Mouse (Mus musculus): ENCODE data around the gene Zfp580. TPM values are rescaled to one million over a fixed set of nuclear protein-coding genes. Genes with fewer than 3 reads are reported as not detected.
"Not testable (repeated sequence)": the region's sequence is repeated elsewhere in the genome, so short reads cannot be mapped to it uniquely, and the experiment has no call there.

The Zfp580 gene
- polyA plus RNA-seq (2016; fragmentation: Nextera tagmentation; extraction: Ambion mirVana), result 41.2 and 51.2 TPM in 2 replicates

DNA sequence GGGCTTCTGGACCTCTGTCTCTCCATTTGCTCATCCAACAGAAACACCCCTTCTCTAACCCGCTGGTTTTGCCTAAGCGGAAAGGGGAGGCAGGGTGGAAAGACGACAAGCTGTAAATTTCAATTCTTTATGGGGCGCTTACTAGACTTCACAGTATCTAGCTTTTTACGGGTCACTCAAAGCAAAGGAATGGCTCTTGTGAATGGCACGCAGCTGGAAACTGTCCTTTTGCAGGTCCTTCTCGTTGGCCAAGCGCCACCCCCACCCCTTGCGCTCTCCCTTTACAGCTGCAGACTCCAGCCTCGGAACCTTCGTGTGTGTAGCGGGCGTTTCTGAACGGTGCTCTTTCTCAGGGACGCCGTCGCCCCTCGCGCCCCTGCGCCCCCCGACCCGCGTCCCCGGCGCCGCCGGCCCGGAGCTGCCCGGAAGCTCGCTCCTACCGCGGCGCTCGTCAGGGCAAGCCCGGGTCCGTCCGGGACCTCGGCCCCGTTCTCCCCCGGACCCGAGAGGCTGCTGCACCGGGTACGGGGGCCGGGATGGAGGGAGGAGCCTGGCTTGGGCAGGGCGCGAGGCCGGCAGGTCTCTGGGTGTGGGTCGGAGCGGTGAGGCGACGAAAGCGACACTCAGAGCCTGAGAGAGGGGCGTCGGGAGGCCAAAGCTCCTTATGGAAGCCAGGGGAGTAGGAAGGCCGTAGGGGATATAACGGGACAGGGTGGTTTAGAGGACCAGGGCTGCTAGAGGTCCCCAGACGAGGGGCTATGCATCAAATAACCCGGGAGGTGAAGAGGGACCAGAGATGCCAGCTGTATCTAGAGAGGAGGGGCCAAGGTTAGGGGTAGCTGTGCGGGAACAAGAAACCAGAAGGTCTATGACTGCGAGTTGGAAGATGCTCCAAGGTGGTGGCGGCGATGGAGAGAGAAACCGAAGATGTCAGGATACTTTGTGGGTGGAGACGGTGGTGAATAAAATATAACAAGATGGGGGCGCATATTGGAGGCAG is at the start of gene Zfp580:
TSS of gene Zfp580 (plus strand) at position 346 of the 1,000 bp plus-strand sequence.
- H3K27me3 ChIP-seq (ENCODE audit: low read depth, poor library complexity, severe bottlenecking), result peaks cover 59% of the 10 kb centered on the region
- H3K4me1 ChIP-seq, result peaks cover 42% of the 10 kb centered on the region
- DNase-seq (ENCODE audit: low spot score), result peak; percentile 86
- H3K4me3 ChIP-seq, result peak within 1 kb of the TSS; percentile 88
- H3K36me3 ChIP-seq, result no peaks in the 10 kb centered on the region
- peak within 1 kb of the TSS; percentile 92 for H3K27ac ChIP-seq (replicated peaks)
- WGBS, result 1% methylated on average over 65 of the region's 65 CpGs
- H3K9me3 ChIP-seq (replicated peaks), result no peaks in the 10 kb centered on the region

DNA sequence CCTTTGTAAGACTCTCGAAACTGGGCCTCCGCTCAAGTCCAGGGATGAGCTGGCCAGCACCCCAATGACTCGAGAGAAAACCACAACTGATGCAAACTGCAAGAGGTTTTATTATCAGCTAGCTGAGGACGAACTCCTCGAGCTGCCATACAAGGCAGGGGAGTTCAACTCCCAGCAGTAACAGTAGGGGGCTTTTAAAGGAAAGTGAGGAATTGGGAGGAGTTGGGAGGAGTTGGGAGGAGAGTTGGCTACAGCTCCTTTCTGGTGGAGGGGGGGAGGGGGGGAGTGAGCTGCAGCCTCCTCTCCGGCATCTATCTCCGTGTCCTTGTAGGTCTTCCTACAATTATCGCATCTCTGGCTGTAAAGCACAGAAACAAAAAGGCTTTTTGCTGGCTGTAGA is 48.5 kb upstream of the Zfp580 start:
- H3K27ac ChIP-seq (replicated peaks); H3K4me3 ChIP-seq; H3K4me1 ChIP-seq; DNase-seq (ENCODE audit: low spot score); H3K27me3 ChIP-seq (ENCODE audit: low read depth, poor library complexity, severe bottlenecking): not testable (repeated sequence)
- H3K9me3 ChIP-seq (replicated peaks), result peaks cover 21% of the 10 kb centered on the region
- WGBS, result 77% methylated on average over 8 of the region's 8 CpGs
- peaks cover 22% of the 10 kb centered on the region for H3K36me3 ChIP-seq

GRCm38 (mm10) chr7:5008229-5008628 is 43.1 kb upstream of the Zfp580 start:
- WGBS, result 95% methylated on average over 26 of the region's 26 CpGs
- Histone ChIP-seq H3K27me3 (ENCODE audit: low read depth, poor library complexity, severe bottlenecking) (no peaks in the 10 kb centered on the region), H3K36me3 (peaks cover 75% of the 10 kb centered on the region), H3K4me1 (peaks cover 2% of the 10 kb centered on the region), H3K9me3 (replicated peaks) (peaks cover 19% of the 10 kb centered on the region), H3K4me3 (0 out of 2 replicates have a peak overlapping the region, but pooled peaks have one; percentile 11), H3K27ac (replicated peaks) (no peak overlapping the region)
- no peak for DNase-seq (ENCODE audit: low spot score)

- Histone ChIP-seq H3K9me3 (replicated peaks) (peaks cover 10% of the 10 kb centered on the region), H3K4me3 (peak overlapping the region; percentile 77), H3K36me3 (peaks cover 65% of the 10 kb centered on the region), H3K4me1 (peaks cover 15% of the 10 kb centered on the region), H3K27ac (replicated peaks) (no peak overlapping the region), H3K27me3 (ENCODE audit: low read depth, poor library complexity, severe bottlenecking) (no peaks in the 10 kb centered on the region)
- 90% methylated on average over 27 of the region's 27 CpGs for WGBS
- no peak for DNase-seq (ENCODE audit: low spot score)
These were observed 38.4 kb upstream of the Zfp580 start for GRCm38 (mm10) chr7:5012681-5013513.

GRCm38 (mm10) chr7:5014251-5015117 is 36.9 kb upstream of the Zfp580 start, which contains the start of the genes Zfp524 and Fiz1:
TSS of gene Zfp524 (plus strand) at chr7:5014415.
TSS of gene Fiz1 (minus strand) at chr7:5014697.
- peak within 1 kb of the TSS; percentile 99 for H3K27ac ChIP-seq (replicated peaks)
- under 1% methylated on average over 42 of the region's 42 CpGs for WGBS
- no peaks in the 10 kb centered on the region for H3K27me3 ChIP-seq (ENCODE audit: low read depth, poor library complexity, severe bottlenecking)
- peak within 1 kb of the TSS; percentile 77 for H3K4me3 ChIP-seq
- DNase-seq (ENCODE audit: low spot score), result peak; percentile 97
- H3K9me3 ChIP-seq (replicated peaks), result no peaks in the 10 kb centered on the region
- H3K36me3 ChIP-seq, result peaks cover 51% of the 10 kb centered on the region
- H3K4me1 ChIP-seq, result peaks cover 19% of the 10 kb centered on the region

DNA sequence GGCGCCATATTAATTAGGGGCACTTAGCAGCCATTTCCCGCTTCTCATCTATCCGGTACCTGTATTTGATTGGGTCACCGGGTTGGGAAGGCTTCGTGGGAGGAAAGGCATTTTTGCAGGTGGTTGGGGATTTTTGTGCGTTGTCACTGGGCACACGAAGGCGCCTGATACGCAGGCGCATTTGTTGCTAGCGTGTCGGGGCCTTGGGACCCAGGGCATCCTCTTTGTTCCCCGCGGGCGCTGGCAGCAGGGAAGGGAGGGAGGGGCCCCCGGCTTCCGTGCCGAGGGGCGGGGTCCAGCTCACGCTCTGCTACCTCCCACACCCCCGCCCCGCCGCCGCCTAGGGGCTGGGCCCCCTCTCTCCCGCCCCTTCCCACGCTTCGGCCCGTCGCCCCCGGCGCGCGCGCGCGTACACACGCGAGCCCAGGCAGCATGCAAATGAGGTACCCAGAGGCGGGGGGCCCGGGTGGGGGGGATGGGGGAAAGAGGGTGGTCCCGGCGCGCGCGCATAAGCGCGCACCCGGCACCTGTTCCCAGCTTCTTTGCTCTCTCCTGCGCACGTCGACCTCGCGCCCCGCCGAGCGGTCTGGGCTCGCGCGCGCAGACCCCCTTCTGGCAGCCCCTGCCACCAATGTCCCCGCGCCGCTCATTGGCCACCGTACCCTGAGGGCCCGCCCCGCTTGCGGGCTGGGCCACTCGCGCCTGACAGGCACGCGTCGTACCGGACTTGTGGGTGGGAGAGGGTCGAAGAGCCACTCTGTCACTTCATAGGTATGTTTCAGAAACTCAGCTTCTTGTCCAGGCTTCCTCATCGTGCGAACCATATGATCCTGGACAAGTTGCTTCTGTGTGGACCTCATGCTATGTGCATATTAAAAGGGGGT is 36.0 kb upstream of the Zfp580 start, which contains the start of gene Gm44973:
TSS of gene Gm44973 (plus strand) at position 379 of the 884 bp plus-strand sequence.
- peaks cover 20% of the 10 kb centered on the region for H3K4me1 ChIP-seq
- WGBS, result under 1% methylated on average over 65 of the region's 76 CpGs
- H3K9me3 ChIP-seq (replicated peaks), result no peaks in the 10 kb centered on the region
- H3K27me3 ChIP-seq (ENCODE audit: low read depth, poor library complexity, severe bottlenecking), result no peaks in the 10 kb centered on the region
- peak; percentile 98 for DNase-seq (ENCODE audit: low spot score)
- H3K4me3 ChIP-seq, result peak within 1 kb of the TSS; percentile 77
- peak within 1 kb of the TSS; percentile 99 for H3K27ac ChIP-seq (replicated peaks)
- peaks cover 42% of the 10 kb centered on the region for H3K36me3 ChIP-seq

- peak overlapping the region; percentile 77 for H3K4me3 ChIP-seq
- 72% methylated on average over 3 of the region's 3 CpGs for WGBS
These were observed 35.3 kb upstream of the Zfp580 start for GRCm38 (mm10) chr7:5016057-5016456.

DNA sequence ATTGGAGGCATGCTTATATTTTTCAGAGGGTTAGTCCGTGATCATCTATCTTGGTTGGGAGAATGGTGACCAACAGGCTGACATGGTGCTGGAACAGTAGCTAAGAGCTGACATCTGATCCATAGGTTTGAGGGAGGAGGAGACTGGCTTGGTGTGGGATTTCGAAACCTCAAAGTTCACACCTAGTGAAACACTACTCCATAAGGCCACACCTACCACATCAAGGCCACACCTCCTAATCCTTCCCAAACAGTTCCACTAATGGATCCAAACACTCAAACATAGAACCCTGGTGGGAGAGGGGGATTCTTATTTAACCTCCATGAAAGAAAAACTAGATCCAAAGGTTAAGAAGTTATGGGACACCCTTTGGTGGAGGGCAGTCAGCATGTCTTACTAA is 34.4 kb upstream of the Zfp580 start:
- no peak overlapping the region for H3K4me3 ChIP-seq
- H3K36me3 ChIP-seq, result peaks cover 33% of the 10 kb centered on the region
- DNase-seq (ENCODE audit: low spot score), result no peak

More at GRCm38 (mm10) chr7:5016057-5016456, 35.3 kb upstream of the Zfp580 start:
- Histone ChIP-seq H3K9me3 (replicated peaks) (no peaks in the 10 kb centered on the region), H3K36me3 (peaks cover 35% of the 10 kb centered on the region), H3K4me1 (peaks cover 23% of the 10 kb centered on the region), H3K27ac (replicated peaks) (peak overlapping the region; percentile 99), H3K27me3 (ENCODE audit: low read depth, poor library complexity, severe bottlenecking) (no peaks in the 10 kb centered on the region)
- no peak for DNase-seq (ENCODE audit: low spot score)

GRCm38 (mm10) chr7:5017352-5017751 is 34.0 kb upstream of the Zfp580 start:
- H3K4me1 ChIP-seq, result peaks cover 35% of the 10 kb centered on the region
- DNase-seq (ENCODE audit: low spot score), result no peak
- no peak overlapping the region for H3K27ac ChIP-seq (replicated peaks)
- H3K27me3 ChIP-seq (ENCODE audit: low read depth, poor library complexity, severe bottlenecking), result no peaks in the 10 kb centered on the region
- H3K9me3 ChIP-seq (replicated peaks), result no peaks in the 10 kb centered on the region
- peaks cover 33% of the 10 kb centered on the region for H3K36me3 ChIP-seq
- 87% methylated on average over 16 of the region's 16 CpGs for WGBS
- H3K4me3 ChIP-seq, result no peak overlapping the region; the same call in 1 of the 2 replicates

More for the DNA sequence above, 34.4 kb upstream of the Zfp580 start:
- peaks cover 31% of the 10 kb centered on the region for H3K4me1 ChIP-seq
- 100% methylated on average over 2 of the region's 2 CpGs for WGBS
- H3K9me3 ChIP-seq (replicated peaks), result no peaks in the 10 kb centered on the region
- no peaks in the 10 kb centered on the region for H3K27me3 ChIP-seq (ENCODE audit: low read depth, poor library complexity, severe bottlenecking)
- no peak overlapping the region for H3K27ac ChIP-seq (replicated peaks)

DNA sequence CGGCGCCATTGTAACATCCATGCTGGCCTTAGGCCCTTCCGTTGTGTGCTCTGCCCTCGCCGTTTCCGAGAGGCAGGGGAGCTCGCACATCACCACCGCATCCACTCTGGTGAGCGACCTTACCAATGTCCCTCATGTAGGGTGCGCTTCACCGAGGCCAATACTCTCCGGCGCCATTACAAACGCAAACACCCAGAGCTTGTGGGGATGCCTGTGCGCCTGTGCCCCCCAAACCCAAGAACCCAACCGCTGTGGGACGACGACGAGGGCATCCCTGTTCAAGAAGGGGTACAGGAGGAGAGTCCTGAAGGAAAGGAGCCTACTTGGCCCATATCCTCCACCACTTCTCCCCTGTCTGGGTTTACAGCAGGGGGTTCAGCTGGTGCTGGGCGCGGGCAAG is 33.4 kb upstream of the Zfp580 start:
- Histone ChIP-seq H3K36me3 (peaks cover 33% of the 10 kb centered on the region), H3K4me3 (no peak overlapping the region; the same call in 1 of the 2 replicates), H3K9me3 (replicated peaks) (no peaks in the 10 kb centered on the region), H3K27ac (replicated peaks) (no peak overlapping the region), H3K4me1 (peaks cover 38% of the 10 kb centered on the region), H3K27me3 (ENCODE audit: low read depth, poor library complexity, severe bottlenecking) (no peaks in the 10 kb centered on the region)
- WGBS, result 95% methylated on average over 21 of the region's 21 CpGs
- no peak for DNase-seq (ENCODE audit: low spot score)

- WGBS, result 34% methylated on average over 8 of the region's 8 CpGs
- DNase-seq (ENCODE audit: low spot score); H3K9me3 ChIP-seq (replicated peaks); H3K27me3 ChIP-seq (ENCODE audit: low read depth, poor library complexity, severe bottlenecking): not testable (repeated sequence)
- peaks cover 46% of the 10 kb centered on the region for H3K36me3 ChIP-seq
- peak overlapping the region; percentile 96 for H3K27ac ChIP-seq (replicated peaks)
- peak overlapping the region; percentile 93 for H3K4me3 ChIP-seq
- H3K4me1 ChIP-seq, result peaks cover 31% of the 10 kb centered on the region
These were observed 31.8 kb upstream of the Zfp580 start for GRCm38 (mm10) chr7:5019576-5019975.
